Mouse (Mus musculus) ovary, postnatal 14 days (tissue): ENCODE results near the gene Bod1l.

Source experiments
- DNase-seq: peaks from one replicate; pipeline ENCODE4 v3.0.0; 2022; ENCODE audit warnings: low spot score

Gene Bod1l

DNA sequence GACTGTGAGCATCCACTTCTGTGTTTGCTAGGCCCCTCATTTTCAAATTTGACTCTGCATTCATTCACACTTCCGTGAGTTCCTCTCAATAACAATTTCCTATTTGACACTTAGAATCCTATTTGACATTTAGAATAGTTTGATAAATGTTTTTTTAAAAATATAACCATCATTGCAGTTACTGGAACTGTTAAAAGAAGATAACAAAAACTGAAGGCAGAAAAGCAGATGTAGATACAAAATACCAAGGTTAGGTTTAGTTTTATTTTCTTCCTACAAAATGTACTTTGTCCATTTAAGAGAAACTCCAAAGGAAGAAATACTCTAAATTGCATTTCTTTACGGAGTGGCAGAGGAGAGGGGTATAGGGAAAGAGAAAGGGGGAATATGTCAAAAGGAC lies 42.5 kb downstream of the Bod1l start:
- DNase-seq = no peak

DNA sequence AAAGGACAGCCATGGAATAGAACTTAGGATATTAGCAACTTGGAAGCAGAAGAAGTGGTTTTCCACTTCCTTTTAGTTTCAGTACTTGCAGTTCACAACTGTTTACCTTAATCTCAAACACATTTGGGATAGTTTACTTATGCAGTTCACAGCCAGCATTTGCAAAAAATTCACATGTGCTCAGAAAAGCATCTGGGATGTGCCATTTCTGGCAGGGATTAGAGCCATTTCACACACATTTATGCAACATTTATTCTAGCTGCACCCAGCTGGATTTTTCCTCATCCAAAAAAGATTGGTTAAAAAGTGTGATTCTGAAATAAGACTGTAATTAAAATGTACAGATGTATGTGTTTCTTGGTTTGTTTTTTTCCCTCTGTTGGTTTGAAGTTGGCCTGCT lies 49.7 kb downstream of the Bod1l start:
- no peak for DNase-seq

DNA sequence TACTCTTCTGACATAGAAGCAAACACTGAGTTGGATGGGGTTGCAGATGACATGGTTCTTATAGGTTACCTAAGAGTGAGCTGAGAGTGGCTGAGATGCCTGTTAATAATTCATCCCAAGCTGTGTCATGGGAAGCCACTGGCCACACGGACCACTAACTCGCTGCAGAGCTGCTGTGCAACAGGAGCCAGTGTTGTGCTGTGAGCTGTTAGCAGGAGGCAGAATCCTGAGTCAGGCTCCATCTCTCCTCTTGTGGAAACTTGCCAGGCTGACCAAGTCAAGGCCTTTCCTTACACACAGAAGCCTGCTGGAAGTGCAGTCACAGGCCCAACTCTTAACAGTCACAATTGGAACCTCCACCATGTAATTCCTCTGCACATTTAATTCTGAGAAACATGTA lies 53.6 kb downstream of the Bod1l start:
- no peak for DNase-seq

DNA sequence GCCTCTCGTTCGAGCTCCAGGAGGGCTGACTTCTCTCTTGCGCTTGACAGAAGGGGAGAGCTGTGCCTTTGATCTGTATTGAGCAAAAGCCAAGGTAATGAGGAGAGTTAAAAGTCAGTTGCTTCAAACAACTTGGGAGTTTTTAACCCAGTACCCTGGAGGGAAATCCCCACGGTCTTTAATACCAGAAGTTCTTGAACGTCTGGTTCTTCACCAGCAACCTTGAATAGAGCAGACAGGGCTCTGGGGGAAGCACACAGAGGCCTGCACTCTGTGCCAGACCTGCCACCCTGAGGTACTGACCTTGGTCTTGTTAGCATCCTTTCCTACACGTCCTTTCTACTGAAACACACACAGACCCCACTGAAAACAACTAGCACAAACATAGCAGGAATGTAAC lies 55.2 kb downstream of the Bod1l start:
- DNase-seq = no peak

DNA sequence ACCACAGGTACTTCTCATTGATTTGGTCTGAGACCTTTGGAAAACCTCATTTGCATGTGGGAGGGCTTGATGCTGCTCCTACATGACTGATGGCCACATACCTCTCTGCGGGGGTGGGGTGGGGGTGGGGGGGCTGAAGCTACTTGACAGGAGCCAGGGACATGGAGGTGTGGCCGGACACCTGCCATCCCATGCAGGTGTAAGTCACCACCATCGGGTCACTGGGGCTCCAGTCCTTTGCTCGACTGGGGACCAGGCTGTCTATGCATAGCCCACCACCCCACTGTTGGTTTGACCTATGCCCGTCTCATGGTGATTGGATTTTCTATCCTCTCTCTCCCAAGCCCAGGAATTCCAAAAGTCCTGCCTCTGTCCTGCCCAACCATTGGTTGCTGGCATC lies 62.2 kb downstream of the Bod1l start:
- DNase-seq = no peak

DNA sequence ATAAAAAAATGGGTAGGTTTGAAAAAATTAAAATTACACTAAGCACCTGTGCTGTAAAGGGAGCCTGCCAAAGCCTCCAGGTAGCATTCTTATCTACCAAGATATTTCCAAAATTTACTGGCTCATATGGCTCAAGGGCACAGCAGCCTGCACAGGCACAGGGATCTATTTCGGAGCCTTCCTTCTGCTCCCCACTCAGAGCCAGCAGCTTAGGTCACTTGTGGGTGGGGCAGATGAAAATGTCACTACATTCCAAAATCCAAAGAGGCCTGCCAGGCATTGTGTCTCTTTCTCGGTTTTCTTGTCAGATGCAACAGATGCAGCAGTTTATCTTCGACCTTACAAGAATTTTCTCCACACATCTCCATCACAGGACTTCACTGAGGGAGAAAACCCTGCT lies 64.1 kb downstream of the Bod1l start:
- no peak for DNase-seq

DNA sequence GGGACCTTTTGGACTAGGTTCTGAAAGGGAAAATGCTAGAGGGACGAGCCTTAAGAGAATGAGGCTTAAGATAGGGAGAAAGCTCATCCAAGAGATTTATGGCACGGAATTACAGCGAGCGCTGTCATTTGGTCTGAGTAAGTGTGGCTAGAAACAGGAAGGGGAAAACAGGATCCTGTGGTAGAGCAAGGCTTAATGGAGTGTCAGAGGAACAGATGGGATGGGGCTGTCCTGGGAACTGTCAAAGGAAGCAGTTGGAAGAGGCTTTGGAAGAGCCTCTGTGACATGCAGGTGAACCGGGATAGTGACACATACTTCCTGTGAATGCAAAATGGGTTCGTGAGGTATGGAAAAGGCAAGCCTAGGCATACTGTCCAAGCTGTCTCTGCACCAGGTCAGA lies 68.4 kb downstream of the Bod1l start:
- DNase-seq = no peak

DNA sequence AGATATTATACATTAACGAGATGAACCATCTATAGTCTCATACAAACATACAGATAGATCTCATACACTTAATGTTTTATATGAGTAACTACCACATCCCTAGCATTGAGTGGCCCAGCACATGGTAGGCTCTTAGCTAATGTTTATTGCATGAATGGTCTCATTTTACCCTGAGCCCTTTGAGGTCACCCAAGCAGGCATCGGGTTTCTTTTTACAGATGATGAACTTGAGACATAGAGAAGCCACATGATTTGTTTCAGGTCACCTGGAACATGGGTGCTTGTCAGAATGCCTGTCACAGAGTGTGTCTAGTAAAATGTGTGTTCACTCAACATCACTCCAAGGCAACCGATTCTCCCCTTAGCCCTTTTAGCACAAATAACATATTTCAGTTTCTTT lies 68.8 kb downstream of the Bod1l start:
- no peak for DNase-seq

DNA sequence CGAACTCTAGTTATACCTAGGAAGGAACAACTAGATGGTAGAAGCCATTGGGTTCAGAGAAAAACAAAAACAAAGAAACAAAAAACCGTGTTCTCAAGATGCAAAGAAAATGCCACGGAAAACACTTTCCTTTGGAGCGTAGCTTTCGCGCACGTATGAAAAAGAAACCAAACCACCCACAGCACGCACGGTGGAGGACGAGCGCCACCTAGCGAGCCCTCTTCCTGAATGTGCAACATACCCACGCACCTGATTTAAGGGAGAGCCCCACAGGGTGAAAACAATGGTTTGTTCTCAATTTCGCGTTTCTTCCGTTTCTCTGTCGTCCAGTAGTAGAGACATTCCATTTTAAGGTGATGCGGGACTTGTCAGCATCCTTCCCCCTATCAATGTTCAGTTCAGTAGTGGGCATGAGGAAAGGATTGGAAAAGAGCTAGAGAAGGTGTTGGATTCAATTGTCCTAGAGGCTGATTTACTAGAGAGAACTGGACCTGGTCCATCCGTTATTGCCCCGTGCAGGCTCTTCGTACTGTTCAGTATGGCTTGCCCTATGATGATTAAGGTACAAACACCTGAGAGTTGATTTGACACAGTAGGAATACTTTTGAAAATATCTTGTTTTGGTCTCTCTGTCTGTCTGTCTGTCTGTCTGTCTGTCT lies 75.6 kb downstream of the Bod1l start:
- DNase-seq = peak; percentile 86

DNA sequence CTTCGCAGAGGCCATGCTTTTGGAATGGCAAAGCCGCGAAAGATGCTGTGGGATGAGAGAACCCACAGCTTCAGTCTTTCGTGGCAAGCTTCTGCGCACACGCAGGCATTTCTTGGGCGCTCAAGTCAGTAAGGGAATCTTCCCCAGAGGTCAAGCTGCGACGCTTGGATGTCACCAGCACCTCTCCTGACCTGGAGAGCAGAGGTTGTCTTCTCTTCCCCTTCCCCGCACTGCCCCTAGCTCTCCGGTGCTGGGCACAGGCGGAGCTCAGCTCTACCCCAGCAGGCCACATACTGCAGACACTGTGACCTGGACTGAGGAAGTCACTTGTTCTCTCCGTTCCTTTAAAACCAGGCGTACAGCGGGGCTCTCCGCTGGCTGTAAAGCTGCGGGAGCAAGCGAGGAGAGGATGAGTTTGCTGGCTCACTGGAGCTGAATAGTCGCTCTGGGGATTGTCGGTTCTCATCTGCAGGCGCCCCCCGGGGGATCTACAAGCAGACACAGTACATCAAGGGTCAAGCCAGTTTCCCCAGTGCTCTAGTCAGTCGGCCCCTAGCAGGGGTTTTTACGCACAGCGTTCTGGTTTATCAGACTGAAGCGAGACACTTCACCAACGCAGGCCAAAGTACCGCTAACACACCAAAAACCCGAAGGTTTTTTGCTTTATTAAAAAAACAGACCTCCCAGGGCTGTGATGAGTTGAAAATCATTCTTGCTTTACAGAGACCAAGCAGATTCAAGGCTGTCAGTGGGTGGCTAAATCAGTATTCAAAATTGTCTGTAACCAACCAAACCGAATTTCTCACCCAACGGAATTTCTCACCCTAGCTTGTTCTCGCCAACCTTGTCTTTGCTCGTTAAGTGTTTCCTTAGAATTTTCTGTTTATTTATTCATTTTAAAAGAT lies 76.6 kb downstream of the Bod1l start:
- no peak for DNase-seq

DNA sequence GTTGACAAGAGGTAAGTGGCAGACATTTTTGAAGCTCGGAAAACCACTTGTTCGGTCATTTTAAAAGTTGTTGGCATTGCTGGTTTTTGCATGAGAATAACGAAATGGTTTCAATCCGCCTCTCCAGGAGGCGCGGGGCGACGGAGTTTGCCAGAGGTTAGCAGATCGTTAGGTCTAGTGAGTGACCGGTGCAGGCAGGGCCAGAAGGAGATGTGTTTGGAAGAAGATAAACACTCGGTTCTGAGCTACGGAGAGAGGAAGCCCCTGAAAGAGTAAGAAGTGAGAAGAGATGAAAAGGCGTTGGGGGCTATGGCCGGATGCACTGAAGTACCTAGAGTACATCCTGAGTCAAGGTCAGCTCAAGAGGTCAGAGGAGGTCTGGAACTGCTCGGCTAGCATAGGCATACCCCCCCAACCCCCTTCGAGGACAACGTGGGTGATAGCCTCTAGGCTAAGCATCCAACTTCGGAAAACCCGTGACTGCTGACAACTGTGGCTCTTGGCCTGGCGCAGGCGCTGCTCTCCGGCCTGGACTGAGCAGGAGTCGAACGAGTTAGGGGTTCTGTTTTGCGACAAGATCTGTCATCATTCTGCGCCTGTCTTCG lies 77.6 kb downstream of the Bod1l start:
- no peak for DNase-seq

DNA sequence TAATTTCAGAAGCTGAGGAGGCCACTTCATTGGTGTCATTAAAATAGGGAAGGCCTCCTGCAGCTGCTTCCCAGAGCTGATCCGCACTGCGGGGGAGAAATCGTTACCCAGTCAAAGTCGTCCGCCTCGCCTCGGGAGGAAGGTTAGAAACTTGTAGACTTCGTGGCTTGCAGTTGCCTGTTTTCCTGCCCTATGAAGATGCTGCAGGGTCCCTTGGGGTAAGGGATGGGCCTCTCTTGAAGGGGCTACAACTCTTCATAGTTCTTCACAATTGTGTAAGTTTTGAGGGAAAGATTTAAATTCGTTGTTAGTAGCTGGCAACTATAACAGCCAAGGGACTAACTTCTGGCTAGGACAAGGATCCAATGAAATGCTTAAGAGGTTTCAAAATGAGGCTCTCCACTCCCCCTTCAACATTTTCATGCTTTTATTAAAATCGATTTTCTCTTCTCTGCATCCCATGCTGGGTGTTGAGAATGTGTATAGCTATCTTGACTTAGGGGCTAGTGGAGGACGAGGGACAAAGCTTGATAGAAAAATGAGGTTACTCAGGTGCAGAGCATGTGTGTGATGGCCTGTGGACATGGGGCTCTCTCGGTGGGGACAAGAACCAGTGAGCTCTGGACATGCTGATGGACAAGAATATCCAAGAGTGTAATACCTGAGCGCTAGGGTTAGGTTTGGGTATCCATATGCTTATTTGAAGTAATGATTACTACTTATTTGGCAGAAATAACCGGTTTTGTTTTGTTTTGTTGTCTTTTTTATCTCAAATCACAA lies 78.3 kb downstream of the Bod1l start:
- DNase-seq = no peak

DNA sequence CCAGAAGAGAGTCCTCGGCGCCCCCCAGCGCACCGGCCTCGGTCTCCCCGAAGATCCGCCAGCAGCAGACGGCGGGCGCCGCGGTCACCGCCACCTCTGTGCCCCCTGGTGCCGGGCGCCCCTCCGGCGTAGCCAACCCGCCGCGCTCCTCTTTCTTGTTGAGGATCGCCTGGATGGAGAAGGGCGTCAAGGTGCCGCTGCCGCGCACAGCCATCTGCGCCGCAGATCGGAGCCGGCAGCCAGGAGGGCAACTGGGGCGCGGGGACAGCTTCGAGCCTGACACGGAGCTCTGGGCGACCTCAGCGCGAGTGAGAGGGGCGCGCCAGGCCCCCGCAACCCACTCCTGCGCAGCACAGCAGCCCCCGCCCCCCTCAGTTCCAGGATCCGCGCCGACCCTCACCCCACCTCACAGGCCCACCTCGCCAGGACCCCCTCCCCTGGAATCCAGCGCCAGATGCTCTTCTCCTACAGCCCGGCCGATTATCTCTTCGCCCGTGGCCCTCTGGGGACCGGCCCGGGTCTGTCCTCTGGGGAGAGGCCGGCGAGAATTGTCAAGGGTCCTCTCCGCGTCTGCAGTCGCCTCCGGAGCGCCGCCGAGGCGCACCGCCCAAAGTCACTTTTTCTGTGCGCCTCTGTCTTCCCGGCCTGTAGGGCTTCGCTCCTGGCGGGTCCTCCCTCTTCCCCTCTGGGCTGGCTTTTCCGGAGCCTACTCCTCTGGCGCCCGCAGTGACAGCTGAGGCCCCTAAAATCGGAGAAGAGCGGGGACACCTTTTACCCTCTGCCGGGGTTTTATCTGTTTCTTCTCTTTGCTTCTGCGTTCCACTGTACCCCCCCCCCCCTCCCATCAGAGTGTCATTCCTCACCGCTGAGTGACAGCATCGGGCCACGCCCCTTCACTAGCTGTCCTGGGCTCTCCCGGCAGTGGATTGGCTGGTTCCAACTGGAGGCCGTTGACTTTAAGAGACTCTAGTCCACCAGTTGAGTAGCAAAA lies 80.1 kb downstream of the Bod1l start, which contains the start of gene Nkx3-2:
TSS of gene Nkx3-2 (minus strand) at position 771 of the 991 bp plus-strand sequence.
- DNase-seq = no peak

DNA sequence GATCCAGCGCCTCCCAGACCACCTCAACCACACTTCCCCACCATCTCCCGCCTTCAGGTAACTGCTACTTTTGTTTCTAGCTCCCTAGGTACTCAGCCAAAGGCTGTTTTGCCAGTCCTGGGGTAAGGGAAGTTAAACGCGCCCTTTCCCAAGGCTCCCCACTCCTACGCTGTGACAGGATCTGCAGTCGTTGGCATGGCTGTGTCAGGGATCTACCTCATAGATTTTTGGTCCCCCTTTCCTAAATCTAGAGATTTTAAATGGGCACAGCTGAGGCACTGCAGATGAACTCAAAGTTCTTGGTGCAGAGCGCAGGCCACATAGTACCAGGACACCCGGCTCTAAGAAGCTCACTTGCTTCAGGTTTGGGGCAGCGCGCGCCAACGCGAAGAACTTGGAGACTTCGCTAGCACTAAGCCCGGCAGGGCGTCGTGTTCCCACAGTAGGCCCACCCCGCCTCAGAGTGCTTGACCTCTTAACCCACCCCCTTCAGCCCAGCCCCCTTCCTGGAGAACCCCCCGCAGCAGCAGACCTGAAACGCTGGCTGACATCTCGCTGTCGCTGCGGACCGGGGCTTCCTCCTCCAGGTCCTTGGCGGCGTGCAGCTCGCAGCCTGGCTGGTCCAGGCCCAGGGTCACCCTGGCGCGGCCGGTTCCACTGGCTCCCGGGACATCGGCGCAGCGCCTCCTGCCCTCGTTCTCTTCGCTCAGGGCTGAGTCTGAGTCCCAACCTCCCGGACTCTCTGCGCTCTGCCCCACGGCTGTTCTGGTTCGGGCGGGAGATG lies 81.0 kb downstream of the Bod1l start:
- no peak for DNase-seq

DNA sequence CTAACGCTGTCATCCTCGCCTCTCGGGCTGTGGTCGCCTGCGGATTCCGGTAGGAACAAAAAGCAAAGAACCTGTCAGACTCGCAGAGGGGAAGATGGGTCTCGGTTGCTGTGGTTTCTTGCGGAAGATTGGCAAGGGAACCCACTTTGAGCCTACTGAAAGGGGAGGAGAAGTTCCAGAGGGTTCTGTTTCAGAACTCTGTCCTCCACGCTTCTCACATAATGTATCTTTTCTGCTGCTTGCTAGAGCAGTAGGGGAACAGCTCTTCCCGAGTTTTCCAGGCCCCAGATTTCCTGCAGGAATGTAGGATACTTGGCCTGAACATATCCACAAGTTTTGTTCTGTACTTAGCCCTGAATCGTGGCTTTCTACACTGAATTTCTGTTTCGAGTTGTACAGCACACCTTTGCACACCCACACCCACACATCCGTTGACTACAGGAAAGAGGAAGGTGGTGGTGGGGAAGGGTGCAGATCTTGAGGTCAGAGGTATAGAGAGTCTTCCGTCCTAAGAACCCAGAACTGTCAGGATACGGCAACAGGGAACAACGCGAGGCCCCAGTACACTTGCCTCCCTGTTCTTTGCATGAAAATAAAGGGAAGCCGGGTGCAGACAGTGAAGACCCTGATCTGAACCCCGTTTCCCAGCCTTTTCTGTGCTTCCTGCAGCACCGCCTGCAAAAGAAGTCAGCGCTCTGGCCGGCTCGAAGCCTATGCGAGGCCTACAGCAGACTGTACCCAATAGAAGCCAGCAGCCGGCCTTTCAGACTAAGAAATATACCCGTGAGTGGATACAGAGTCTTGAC lies 81.8 kb downstream of the Bod1l start:
- no peak for DNase-seq

DNA sequence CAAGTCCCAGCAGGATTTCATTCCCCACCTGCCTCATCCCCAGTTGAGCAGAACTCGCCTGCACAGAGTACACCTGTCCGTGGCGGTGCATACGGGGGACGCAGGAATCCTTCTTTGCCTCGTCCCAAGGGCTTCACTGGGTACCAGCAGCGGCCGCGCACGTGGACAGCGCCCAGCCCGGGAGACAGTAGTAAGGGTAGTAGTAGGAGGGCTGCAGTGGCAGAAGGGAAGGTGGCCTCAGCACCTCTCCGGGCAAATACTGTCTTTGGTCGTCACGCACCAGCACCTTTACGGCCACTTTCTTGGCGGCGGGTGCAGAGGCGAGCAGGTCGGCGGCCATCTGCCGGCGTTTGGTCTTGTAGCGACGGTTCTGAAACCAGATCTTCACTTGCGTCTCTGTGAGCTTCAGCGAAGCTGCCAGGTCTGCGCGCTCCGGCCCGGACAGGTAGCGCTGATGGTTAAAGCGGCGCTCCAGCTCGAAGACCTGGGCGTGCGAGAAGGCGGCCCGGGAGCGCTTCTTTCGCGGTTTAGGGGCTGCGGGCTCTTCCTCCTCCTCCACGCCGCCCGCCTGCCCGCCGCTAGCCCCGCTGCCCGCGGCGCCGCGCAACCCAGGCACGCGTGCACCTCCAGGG lies 82.5 kb downstream of the Bod1l start:
- DNase-seq = no peak

DNA sequence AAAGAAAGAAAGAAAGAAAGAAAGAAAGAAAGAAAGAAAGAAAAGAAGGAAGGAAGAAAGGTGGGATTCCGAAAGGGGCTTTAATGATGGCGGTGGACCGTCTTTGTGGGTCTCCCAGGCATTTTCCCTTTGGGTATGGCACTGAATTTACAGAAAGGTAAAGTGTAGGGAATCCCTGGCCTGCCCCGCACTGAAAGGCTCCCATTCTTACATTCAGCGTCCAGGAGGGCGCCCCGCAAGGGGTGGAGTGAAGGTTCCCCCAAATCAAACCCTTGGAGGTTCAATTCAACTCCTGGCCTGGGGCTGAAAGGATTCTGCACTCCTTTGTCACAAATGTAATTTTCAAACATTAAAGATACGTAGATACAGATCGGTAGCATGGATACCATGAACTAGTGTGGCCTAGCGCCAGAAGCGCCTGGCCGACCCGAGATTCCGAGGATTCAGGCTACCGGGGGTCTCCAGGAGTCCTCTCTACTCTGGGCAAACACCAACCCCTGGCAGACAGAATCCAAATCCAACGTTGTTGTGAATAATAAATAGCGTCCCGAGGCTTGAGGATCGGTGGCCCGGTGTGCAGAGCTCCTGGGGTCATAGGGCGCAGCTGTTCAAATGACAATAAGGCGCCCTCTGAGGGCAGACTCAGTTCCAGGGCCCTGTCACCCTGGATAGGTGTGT lies 83.1 kb downstream of the Bod1l start:
- no peak for DNase-seq

DNA sequence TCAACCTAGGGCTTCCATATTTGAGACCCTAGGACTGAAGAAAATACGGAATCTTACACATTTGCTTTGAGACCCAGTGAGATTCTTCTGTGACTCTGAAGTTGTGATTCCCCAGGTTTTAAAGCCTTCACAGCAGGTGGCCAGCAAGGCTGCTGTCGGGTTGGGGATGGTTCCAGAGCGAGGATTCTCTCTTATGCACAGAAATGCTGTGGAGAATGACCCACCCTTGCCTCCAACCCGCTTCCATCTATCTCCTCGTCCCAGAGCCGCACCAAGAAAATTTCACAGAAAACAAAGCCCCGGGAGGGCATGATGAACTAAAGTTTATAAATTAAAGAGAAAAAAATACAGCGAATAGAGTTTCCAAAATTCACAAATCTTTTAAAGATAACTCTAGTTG lies 84.0 kb downstream of the Bod1l start:
- no peak for DNase-seq
